Mouse (Mus musculus): ENCODE measurements around the gene Zbtb39.
"Not testable (repeated sequence)": the region's sequence is repeated elsewhere in the genome, so short reads cannot be mapped to it uniquely, and the experiment has no call there.

Zbtb39 gene

GRCm38 (mm10) chr10:127785411-127785810 lies 46.1 kb downstream of the Zbtb39 start:
- not testable (repeated sequence) for DNase-seq (ENCODE audit: extremely low spot score, low read depth, low spot score)
